ENCODE assay signal across 16 mouse cellular contexts in the genomic region with DNA sequence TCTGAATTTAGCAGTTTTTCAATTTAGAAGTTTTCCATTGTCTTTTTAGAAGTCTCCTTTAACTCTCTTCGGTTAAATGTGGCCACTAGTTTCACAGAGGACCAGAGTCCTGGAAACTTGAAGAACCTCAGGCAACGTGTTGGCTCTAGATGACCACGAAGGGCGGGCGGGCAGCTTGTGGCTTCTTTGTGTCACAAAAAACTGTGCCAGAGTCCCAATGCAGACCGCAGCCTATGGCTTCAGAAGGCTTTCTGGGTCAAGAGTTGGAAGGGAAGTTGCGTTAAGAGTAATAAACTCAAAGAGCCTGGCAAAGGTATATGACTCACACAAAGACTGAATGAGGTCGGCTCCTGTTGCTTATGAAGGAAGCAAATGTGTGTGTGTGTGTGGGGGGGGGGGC. TPM values are rescaled to one million over a fixed set of nuclear protein-coding genes. Genes with fewer than 3 reads are reported as not detected.
"Had no signal": no experiment of that assay in that cellular context is flagged by ENCODE, and none has a peak within 500 bp of the region (broad histone marks: within the 10 kb centered on the region; RNA-seq: fewer than 3 reads in every experiment).

No protein-coding gene starts in this region.

- H3K9ac ChIP-seq: limb, embryonic 13.5 days; liver, embryonic 14.5 days had no signal

- H3K36me3 ChIP-seq: limb, embryonic 13.5 days had no signal

- H3K27ac ChIP-seq: kidney, postnatal 0 days; limb, embryonic 13.5 days; liver, embryonic 14.5 days; stomach, postnatal 0 days had no signal

- H3K9me3 ChIP-seq: limb, embryonic 13.5 days had no signal

- H3K4me2 ChIP-seq: limb, embryonic 13.5 days had no signal

- DNase-seq: kidney, adult 9 months; kidney, postnatal 36 days; layer of hippocampus, adult 9-11 months; layer of hippocampus, postnatal 36 days; lung, adult 18-20 months; right cerebral cortex, adult 18-20 months; right cerebral cortex, postnatal 25 days; thymus, postnatal 4 days had no signal

- H3K4me3 ChIP-seq: limb, embryonic 13.5 days had no signal

- ATAC-seq: midbrain, embryonic 16.5 days had no signal

RNA-seq across cellular contexts. Expression of a gene that starts 7.0 kb away (rescaled TPM):
- polyA plus RNA-seq: kidney, postnatal 0 days; limb, embryonic 13.5 days; liver, adult 2 months; liver, embryonic 14.5 days; lung, embryonic 16.5 days; neural tube, embryonic 14.5 days; stomach, postnatal 0 days had no signal
